Mouse (Mus musculus) intestine, embryonic 14.5 days (tissue): ENCODE results near the gene Tgtp2. TPM values are rescaled to one million over a fixed set of nuclear protein-coding genes. Genes with fewer than 3 reads are reported as not detected.
"Not testable (repeated sequence)": the region's sequence is repeated elsewhere in the genome, so short reads cannot be mapped to it uniquely, and the experiment has no call there.

ENCODE experiments used
- ATAC-seq: fragments of 200-750 bp; cut with Nextera tagmentation; replicated peaks from 2 replicates; pipeline ENCODE4 v1.8.0; 2017; ENCODE audit warnings: low read depth, moderate number of reproducible peaks, moderate TSS enrichment, moderate library complexity; ENCODE audit not compliant: low FRiP score, low TSS enrichment
- DNase-seq: peaks from one replicate; pipeline ENCODE4 v3.0.0-alpha.2; 2018; ENCODE audit warnings: low spot score
- H3K27ac ChIP-seq: fragments of 300-500 bp; sonication (generic); 2 replicates; pipeline ENCODE4 v1.5.1; 2014; ENCODE audit warnings: low read depth, mild to moderate bottlenecking, control low read depth
- H3K27me3 ChIP-seq: fragments of 300-500 bp; sonication (generic); replicated peaks from 2 replicates; pipeline ENCODE4 v1.6.1; 2014; ENCODE audit warnings: low read length, control low read depth; ENCODE audit not compliant: control insufficient read depth, insufficient read depth
- H3K36me3 ChIP-seq: fragments of 300-500 bp; sonication (generic); 2 replicates; pipeline ENCODE4 v1.6.1; 2014; ENCODE audit warnings: low read length, control low read depth; ENCODE audit not compliant: control insufficient read depth, insufficient read depth
- H3K4me1 ChIP-seq: fragments of 300-500 bp; sonication (generic); replicated peaks from 2 replicates; pipeline ENCODE4 v1.6.1; 2014; ENCODE audit warnings: low read length, control low read depth, mixed read lengths; ENCODE audit not compliant: control insufficient read depth, insufficient read depth
- H3K4me2 ChIP-seq: fragments of 300-500 bp; sonication (generic); 2 replicates; pipeline ENCODE4 v1.6.1; 2014; ENCODE audit warnings: low read length
- H3K4me3 ChIP-seq: fragments of 300-500 bp; sonication (generic); 2 replicates; pipeline ENCODE4 v1.5.1; 2014; ENCODE audit warnings: low read depth, low read length, control low read depth, mixed read lengths
- H3K9ac ChIP-seq: fragments of 300-500 bp; sonication (generic); 2 replicates; pipeline ENCODE4 v1.6.1; 2014; ENCODE audit warnings: mild to moderate bottlenecking, low read length
- H3K9me3 ChIP-seq: fragments of 300-500 bp; sonication (generic); 2 replicates; pipeline ENCODE4 v1.6.1; 2016; ENCODE audit warnings: low read length, control low read depth; ENCODE audit not compliant: control insufficient read depth
- whole genome bisulfite sequencing: fragments of 180-500 bp; shearing (Covaris S2); extraction: QIAGEN DNeasy Blood & Tissue Kit; methylation state at CpG from one replicate; pipeline ENCODE4 v1.1.7; 2014; 5-methylcytosine and 5-hydroxymethylcytosine counted together
- polyA plus RNA-seq: library from polyadenylated mRNA; unstranded; fragments of >200 nt; fragmentation: Nextera tagmentation; extraction: Ambion mirVana; gene quantifications from 2 replicates; pipeline ENCODE4 v1.2.1, GENCODE M21; 2014

Gene Tgtp2
- 0.27 and 1.2 TPM in 2 replicates for polyA plus RNA-seq

DNA sequence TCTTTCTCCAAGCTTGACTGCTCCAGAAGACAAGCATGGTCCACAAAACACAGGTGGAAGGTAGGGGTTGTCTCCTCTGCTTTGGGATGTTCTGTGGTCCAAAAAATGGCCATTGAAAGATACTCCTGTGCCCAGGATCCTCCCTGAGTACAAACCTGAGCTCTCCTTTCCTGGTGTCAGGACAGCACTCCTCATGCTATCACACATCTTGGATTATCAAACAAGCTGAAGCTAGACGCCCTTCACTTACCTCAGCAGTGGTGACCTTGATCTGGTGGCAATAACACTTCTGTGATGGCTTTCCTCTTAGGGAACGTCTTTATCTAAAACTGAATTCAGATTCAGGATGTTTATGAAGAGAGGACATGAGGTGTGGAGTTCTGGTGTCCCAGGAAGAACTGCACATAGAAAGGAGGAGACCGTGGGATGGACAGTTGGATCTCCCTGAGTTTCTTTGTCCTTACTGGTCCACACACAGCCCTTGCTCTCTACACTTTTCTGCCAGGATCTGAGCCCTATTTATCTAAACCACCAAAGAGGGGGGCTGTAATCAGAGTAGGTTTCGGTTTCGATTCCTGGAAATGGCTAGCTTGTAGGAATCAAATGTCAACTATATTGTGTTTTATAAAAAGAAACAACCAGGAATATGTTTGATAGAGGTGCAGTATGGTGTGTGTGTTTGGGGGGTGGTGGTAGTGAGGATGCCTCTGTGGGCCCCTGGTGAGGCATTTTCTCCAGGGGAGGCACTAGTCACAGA, at the start of gene Tgtp2:
Gene Tgtp2 (minus strand): TSS at position 494 of the 757 bp plus-strand sequence.
- ATAC-seq, H3K9ac ChIP-seq, H3K9me3 ChIP-seq, H3K4me2 ChIP-seq, H3K27ac ChIP-seq, H3K4me3 ChIP-seq, H3K36me3 ChIP-seq, H3K4me1 ChIP-seq, DNase-seq, H3K27me3 ChIP-seq: not testable (repeated sequence)
- WGBS = 81% methylated on average over 5 of the region's 5 CpGs

GRCm38 (mm10) chr11:49112624-49113219, 48.7 kb upstream of the Tgtp2 start:
- no peaks in the 10 kb centered on the region for H3K36me3 ChIP-seq
- H3K4me3 ChIP-seq = no peak overlapping the region
- ATAC-seq (peak; percentile 64; the same call in 1 of the 2 replicates), DNase-seq (no peak)
- no peak overlapping the region for H3K4me2 ChIP-seq
- 70% methylated on average over 6 of the region's 6 CpGs for WGBS
- H3K9ac ChIP-seq = no peak overlapping the region
- H3K27ac ChIP-seq = no peak overlapping the region
- H3K27me3 ChIP-seq = no peaks in the 10 kb centered on the region
- H3K9me3 ChIP-seq = no peaks in the 10 kb centered on the region
- H3K4me1 ChIP-seq = no peaks in the 10 kb centered on the region

- 71% methylated on average over 1 of the region's 1 CpGs for WGBS
- no peak overlapping the region for H3K9ac ChIP-seq
- H3K4me1 ChIP-seq = no peaks in the 10 kb centered on the region
- no peaks in the 10 kb centered on the region for H3K27me3 ChIP-seq
- H3K4me3 ChIP-seq = no peak overlapping the region
- no peak for ATAC-seq
- no peaks in the 10 kb centered on the region for H3K36me3 ChIP-seq
- no peak overlapping the region for H3K27ac ChIP-seq
- no peak for DNase-seq
- no peak overlapping the region for H3K4me2 ChIP-seq
- H3K9me3 ChIP-seq = no peaks in the 10 kb centered on the region
These were observed 47.0 kb upstream of the Tgtp2 start for GRCm38 (mm10) chr11:49111000-49111399.

DNA sequence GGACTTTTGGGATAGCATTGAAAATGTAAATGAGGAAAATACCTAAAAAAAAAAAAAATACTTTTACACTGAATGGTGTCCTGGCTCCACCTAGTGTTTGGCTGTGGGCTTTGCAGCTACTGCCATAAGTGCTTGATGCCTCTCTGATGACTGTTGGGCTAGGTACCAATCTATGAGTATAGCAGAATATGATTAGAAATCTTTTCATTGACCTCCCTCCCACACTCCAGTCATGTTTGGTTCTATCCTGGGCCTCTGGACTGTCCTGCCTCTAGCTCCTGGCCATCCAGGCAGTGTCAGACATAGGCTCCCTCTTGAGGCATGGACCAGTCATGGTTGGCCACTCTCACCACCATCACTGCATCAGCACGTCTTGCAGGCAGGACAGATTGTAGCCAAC, 44.8 kb upstream of the Tgtp2 start:
- H3K27ac ChIP-seq = no peak overlapping the region
- 48% methylated on average over 1 of the region's 1 CpGs for WGBS
- no peak for ATAC-seq
- H3K4me3 ChIP-seq = no peak overlapping the region
- H3K9ac ChIP-seq = no peak overlapping the region
- no peak overlapping the region for H3K4me2 ChIP-seq
- peak; percentile 63 for DNase-seq
- H3K4me1 ChIP-seq = no peaks in the 10 kb centered on the region
- no peaks in the 10 kb centered on the region for H3K9me3 ChIP-seq
- no peaks in the 10 kb centered on the region for H3K36me3 ChIP-seq
- H3K27me3 ChIP-seq = no peaks in the 10 kb centered on the region

DNA sequence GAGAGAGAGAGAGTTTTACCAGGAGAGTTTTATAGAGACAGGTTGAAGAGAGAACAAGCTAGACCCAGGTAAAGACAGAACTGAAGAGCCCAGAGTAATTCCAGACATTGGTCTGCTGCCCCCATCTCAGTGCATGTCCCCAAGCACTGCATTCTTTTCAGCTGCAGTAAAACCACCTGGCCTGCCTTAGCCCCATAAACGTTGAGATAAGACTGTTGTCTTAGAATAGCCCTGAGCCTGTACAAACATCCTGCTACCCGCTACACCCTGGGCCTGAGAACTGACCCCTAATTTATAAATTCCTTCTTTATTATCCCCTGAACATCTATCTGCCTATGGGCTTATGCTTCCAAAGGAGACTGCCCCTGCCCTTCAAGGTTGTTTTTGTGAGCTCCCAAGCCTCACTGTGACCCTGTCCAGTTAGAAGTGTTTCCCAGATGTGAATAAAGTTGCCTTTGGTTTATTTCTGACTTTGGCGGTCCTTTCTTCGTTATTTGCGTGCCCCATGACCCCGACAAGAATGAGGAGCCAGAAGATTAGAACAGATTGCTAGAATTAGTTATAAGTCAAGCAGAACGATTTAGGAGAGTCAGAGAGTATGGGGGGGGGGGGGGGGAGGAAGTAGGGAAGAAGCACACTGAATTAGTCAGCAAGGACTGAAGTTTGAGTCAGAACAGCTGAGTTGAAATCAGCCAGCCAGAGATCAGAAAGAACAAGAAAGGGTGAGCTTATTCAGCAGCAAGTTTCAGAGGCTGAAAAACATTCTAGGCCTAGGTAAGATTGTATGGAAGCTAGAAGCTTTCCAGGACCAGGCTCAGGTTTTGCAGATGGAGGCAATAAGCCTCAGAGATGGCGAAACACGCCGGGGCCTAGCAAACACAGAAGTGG, 43.9 kb upstream of the Tgtp2 start:
- Histone ChIP-seq H3K4me2 (no peak overlapping the region), H3K36me3 (no peaks in the 10 kb centered on the region), H3K4me1 (0 out of 2 replicates have a peak, but pooled peaks cover 3% of the 10 kb centered on the region), H3K9ac (no peak overlapping the region), H3K27ac (no peak overlapping the region), H3K4me3 (no peak overlapping the region), H3K27me3 (no peaks in the 10 kb centered on the region), H3K9me3 (no peaks in the 10 kb centered on the region)
- DNase-seq (no peak), ATAC-seq (peak; percentile 60; the same call in 1 of the 2 replicates)
- WGBS = 42% methylated on average over 10 of the region's 10 CpGs

GRCm38 (mm10) chr11:49105752-49106151, 41.7 kb upstream of the Tgtp2 start:
- Histone ChIP-seq H3K4me3 (no peak overlapping the region), H3K9me3 (no peaks in the 10 kb centered on the region), H3K27ac (no peak overlapping the region), H3K4me1 (peaks cover 11% of the 10 kb centered on the region), H3K27me3 (no peaks in the 10 kb centered on the region), H3K36me3 (no peaks in the 10 kb centered on the region), H3K4me2 (no peak overlapping the region), H3K9ac (no peak overlapping the region)
- WGBS = 71% methylated on average over 1 of the region's 1 CpGs
- ATAC-seq (no peak), DNase-seq (no peak)

DNA sequence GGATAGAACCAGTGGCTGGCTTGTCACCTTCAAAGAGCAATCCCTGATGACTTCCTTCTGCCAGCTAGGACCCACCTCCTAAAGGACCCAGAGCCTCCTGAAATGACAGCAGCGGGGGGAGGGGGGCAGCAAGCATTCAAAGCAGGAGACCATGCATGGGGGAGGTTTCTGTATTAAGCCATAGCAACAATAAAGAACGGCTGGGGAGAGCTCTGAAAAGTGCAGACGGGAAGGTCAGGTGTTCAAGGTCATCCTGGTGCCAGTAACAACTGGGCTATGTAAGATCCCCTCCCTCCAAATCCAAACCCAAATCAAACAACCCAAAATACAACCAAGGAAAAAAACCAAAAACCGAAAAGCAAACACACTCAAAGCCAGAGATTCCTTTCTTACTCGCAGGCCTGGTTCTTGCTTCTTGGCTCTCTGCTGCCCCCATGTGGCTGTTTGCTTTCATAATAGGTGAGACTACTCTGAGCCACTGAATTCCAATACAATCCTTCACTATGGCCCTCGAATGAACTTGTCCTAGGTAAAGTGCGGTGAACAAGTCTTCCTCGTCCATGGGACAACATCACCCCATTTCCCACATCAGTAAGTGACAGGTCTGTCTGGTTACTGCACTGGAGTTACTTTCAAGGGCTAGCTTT, 39.2 kb upstream of the Tgtp2 start:
- WGBS = 8% methylated on average over 8 of the region's 8 CpGs
- H3K9ac ChIP-seq = no peak overlapping the region
- no peaks in the 10 kb centered on the region for H3K36me3 ChIP-seq
- peaks cover 11% of the 10 kb centered on the region for H3K4me1 ChIP-seq
- no peaks in the 10 kb centered on the region for H3K9me3 ChIP-seq
- H3K4me3 ChIP-seq = no peak overlapping the region
- DNase-seq = peak; percentile 95
- H3K27ac ChIP-seq = no peak overlapping the region
- H3K27me3 ChIP-seq = no peaks in the 10 kb centered on the region
- no peak overlapping the region for H3K4me2 ChIP-seq
- ATAC-seq = peak; percentile 38

DNA sequence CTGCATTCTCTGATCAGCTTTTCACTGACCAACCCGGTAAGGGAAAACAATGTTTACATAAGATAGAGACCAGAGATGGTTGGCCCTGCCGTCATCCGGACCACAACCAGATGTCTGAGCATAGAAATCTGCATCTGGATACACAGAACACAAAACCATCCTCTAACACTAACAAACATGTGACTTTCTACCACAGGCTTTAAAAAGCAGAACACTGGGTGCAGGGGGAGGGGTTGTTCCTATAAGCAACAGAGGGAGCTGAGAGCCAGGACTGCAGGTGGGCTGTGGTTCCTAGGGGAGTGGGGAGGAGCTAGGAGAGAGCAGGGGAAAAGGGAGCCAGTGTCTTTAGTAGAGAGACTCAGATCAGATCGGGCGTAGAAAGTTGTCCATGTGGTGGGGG, 37.5 kb upstream of the Tgtp2 start:
- H3K4me2 ChIP-seq = no peak overlapping the region
- no peak for DNase-seq
- WGBS = 17% methylated on average over 5 of the region's 5 CpGs
- no peaks in the 10 kb centered on the region for H3K36me3 ChIP-seq
- no peak overlapping the region for H3K27ac ChIP-seq
- no peaks in the 10 kb centered on the region for H3K9me3 ChIP-seq
- H3K4me1 ChIP-seq = peaks cover 11% of the 10 kb centered on the region
- H3K27me3 ChIP-seq = no peaks in the 10 kb centered on the region
- no peak for ATAC-seq
- no peak overlapping the region for H3K9ac ChIP-seq
- H3K4me3 ChIP-seq = no peak overlapping the region
